9 mouse cellular contexts compared by ENCODE assay signal in genomic region chr8:25389371-25389855, GRCm38 (mm10).
DNase-seq lines count a peak whose midpoint lies in the region; ATAC-seq lines count a peak whose summit lies in the region.
"Had no signal": no experiment of that assay in that cellular context is flagged by ENCODE, and none has a peak within 500 bp of the region (broad histone marks: within the 10 kb centered on the region; RNA-seq: fewer than 3 reads in every experiment).

No protein-coding gene starts in this region.

- no peaks in the 10 kb centered on the region for H3K27me3 ChIP-seq in heart, embryonic 11.5 days (ENCODE audit: control insufficient read depth, insufficient read depth, low read length)
- no peaks in the 10 kb centered on the region for H3K27me3 ChIP-seq in forebrain, embryonic 16.5 days (replicated peaks; ENCODE audit: control insufficient read depth, insufficient read depth, low read length)
- H3K27me3 ChIP-seq in hindbrain, embryonic 15.5 days, result no peaks in the 10 kb centered on the region

- ATAC-seq in heart, embryonic 11.5 days (replicated peaks; ENCODE audit: insufficient number of reproducible peaks, low FRiP score, low TSS enrichment), result no peak
- ATAC-seq in forebrain, embryonic 16.5 days, result peak; percentile 73
- ATAC-seq in hindbrain, embryonic 15.5 days (ENCODE audit: low FRiP score, low read depth), result peak; percentile 74

- no peaks in the 10 kb centered on the region for H3K36me3 ChIP-seq in heart, embryonic 11.5 days (ENCODE audit: control insufficient read depth, insufficient read depth, low read length)
- H3K36me3 ChIP-seq in forebrain, embryonic 16.5 days (ENCODE audit: control insufficient read depth, insufficient read depth), result no peaks in the 10 kb centered on the region
- H3K36me3 ChIP-seq in hindbrain, embryonic 15.5 days, result no peaks in the 10 kb centered on the region

- no peak overlapping the region for H3K4me3 ChIP-seq in heart, embryonic 11.5 days (ENCODE audit: low read depth, low read length)
- H3K4me3 ChIP-seq in forebrain, embryonic 16.5 days (replicated peaks; ENCODE audit: low read length), result no peak overlapping the region
- H3K4me3 ChIP-seq in hindbrain, embryonic 15.5 days, result no peak overlapping the region
- H3K4me3 ChIP-seq: myocyte had no signal

- no peak overlapping the region for H3K4me2 ChIP-seq in heart, embryonic 11.5 days
- H3K4me2 ChIP-seq in forebrain, embryonic 16.5 days (ENCODE audit: low read length), result 0 out of 2 replicates have a peak overlapping the region, but pooled peaks have one; percentile 3
- peak overlapping the region; percentile 19; the same call in 1 of the 2 replicates for H3K4me2 ChIP-seq in hindbrain, embryonic 15.5 days

- no peak overlapping the region for H3K27ac ChIP-seq in heart, embryonic 11.5 days (ENCODE audit: low read depth, low read length)
- peak overlapping the region; percentile 64 for H3K27ac ChIP-seq in forebrain, embryonic 16.5 days (ENCODE audit: low read length)
- peak overlapping the region; percentile 67 for H3K27ac ChIP-seq in hindbrain, embryonic 15.5 days (replicated peaks)

- no peak overlapping the region for H3K9ac ChIP-seq in heart, embryonic 11.5 days (ENCODE audit: low read depth, low read length)
- H3K9ac ChIP-seq in forebrain, embryonic 16.5 days (replicated peaks; ENCODE audit: low read depth, low read length), result peak overlapping the region; percentile 26
- no peak overlapping the region; the same call in 1 of the 2 replicates for H3K9ac ChIP-seq in hindbrain, embryonic 15.5 days

- peak; percentile 94 for DNase-seq in heart, adult 11 months
- DNase-seq in brain, adult 2 months (ENCODE audit: low read depth, low spot score), result peak; percentile 80
- DNase-seq in lung, postnatal 14 days, result peak; percentile 27
- DNase-seq in B cell, adult 2 months, result no peak
- DNase-seq in urinary bladder, postnatal 10 days (ENCODE audit: low spot score), result no peak

- 40% methylated on average over 10 of the region's 10 CpGs for WGBS in heart, embryonic 11.5 days (ENCODE audit: insufficient replicate concordance)
- WGBS in forebrain, embryonic 16.5 days, result 10% methylated on average over 10 of the region's 10 CpGs
- WGBS in hindbrain, embryonic 15.5 days, result 27% methylated on average over 10 of the region's 10 CpGs

- peaks cover 6% of the 10 kb centered on the region; the same call in 1 of the 2 replicates for H3K4me1 ChIP-seq in heart, embryonic 11.5 days (ENCODE audit: control insufficient read depth, insufficient read depth, low read length)
- H3K4me1 ChIP-seq in forebrain, embryonic 16.5 days (replicated peaks; ENCODE audit: control insufficient read depth, insufficient read depth, low read length), result peaks cover 29% of the 10 kb centered on the region
- peaks cover 42% of the 10 kb centered on the region for H3K4me1 ChIP-seq in hindbrain, embryonic 15.5 days (replicated peaks)

- H3K9me3 ChIP-seq in heart, embryonic 11.5 days (replicated peaks; ENCODE audit: control insufficient read depth, low read length), result no peaks in the 10 kb centered on the region
- H3K9me3 ChIP-seq in forebrain, embryonic 16.5 days (ENCODE audit: control insufficient read depth, low read length), result no peaks in the 10 kb centered on the region
- H3K9me3 ChIP-seq in hindbrain, embryonic 15.5 days, result no peaks in the 10 kb centered on the region

Comparison
In these comparisons a context has a peak if more than half of its experiments do, and no peak if none do; other contexts are left out.
1. DNase-seq: peak in heart, adult 11 months (single experiment), brain, adult 2 months (single experiment) and lung, postnatal 14 days (single experiment); none in B cell, adult 2 months (0 of 2) and urinary bladder, postnatal 10 days (single experiment).